Mouse (Mus musculus) cerebellum, adult 11-12 months (tissue): ENCODE results near the gene Sbf1.

Experiments
- DNase-seq: peaks from one replicate; pipeline ENCODE4 v3.0.0; 2022

Sbf1 gene

GRCm38 (mm10) chr15:89275497-89275896 is 39.6 kb downstream of the Sbf1 start:
- DNase-seq, result no peak

- no peak for DNase-seq
Measured at GRCm38 (mm10) chr15:89264485-89264884, 50.6 kb downstream of the Sbf1 start.

- peak; percentile 83 for DNase-seq
Measured at GRCm38 (mm10) chr15:89258997-89259396, 56.1 kb downstream of the Sbf1 start.

- no peak for DNase-seq
Measured at GRCm38 (mm10) chr15:89255330-89255729, 59.8 kb downstream of the Sbf1 start.

GRCm38 (mm10) chr15:89249063-89249462 is 66.0 kb downstream of the Sbf1 start:
- DNase-seq, result no peak

- DNase-seq, result no peak
Measured at GRCm38 (mm10) chr15:89241025-89241424, 74.1 kb downstream of the Sbf1 start.

- DNase-seq, result no peak
Measured at GRCm38 (mm10) chr15:89239751-89240392, 75.2 kb downstream of the Sbf1 start.
